In genomic region chr1:179012273-179012672, GRCm38 (mm10) we compare ENCODE assay signal across 7 mouse cellular contexts.
DNase-seq lines count a peak whose midpoint lies in the region; ATAC-seq and TF ChIP-seq lines count a peak whose summit lies in the region.

No protein-coding gene starts in this region.

- H3K4me1 ChIP-seq in limb, embryonic 10.5 days, result peaks cover 27% of the 10 kb centered on the region; the same call in 1 of the 2 replicates
- H3K4me1 ChIP-seq in stomach, postnatal 0 days (replicated peaks; ENCODE audit: control insufficient read depth, insufficient read depth), result no peaks in the 10 kb centered on the region

- 0 out of 2 replicates have a peak overlapping the region, but pooled peaks have one; percentile 16 for H3K27ac ChIP-seq in limb, embryonic 10.5 days
- H3K27ac ChIP-seq in stomach, postnatal 0 days (replicated peaks), result no peak overlapping the region

- ATAC-seq in stomach, postnatal 0 days (ENCODE audit: low FRiP score, low TSS enrichment), result no peak

- 92% methylated on average over 4 of the region's 4 CpGs for WGBS in limb, embryonic 10.5 days
- 71% methylated on average over 4 of the region's 4 CpGs for WGBS in stomach, postnatal 0 days

- H3K9ac ChIP-seq in stomach, postnatal 0 days (ENCODE audit: low read length), result no peak overlapping the region

- H3K4me3 ChIP-seq in limb, embryonic 10.5 days, result no peak overlapping the region
- H3K4me3 ChIP-seq in stomach, postnatal 0 days (ENCODE audit: low read depth, low read length), result no peak overlapping the region

- intact Hi-C loops in heart, postnatal 14 days (cut with DNase I), result no loop called here

- TF ChIP-seq CTCF in stomach, postnatal 0 days (IDR thresholded peaks at IDR 0.05; ENCODE audit: low read depth), result no peak

- H3K36me3 ChIP-seq in limb, embryonic 10.5 days, result no peaks in the 10 kb centered on the region
- H3K36me3 ChIP-seq in stomach, postnatal 0 days (ENCODE audit: control insufficient read depth, insufficient read depth, low read length), result no peaks in the 10 kb centered on the region

- no peak for TF ChIP-seq EP300 in stomach, postnatal 0 days (optimal IDR thresholded peaks at IDR 0.05)

- no peaks in the 10 kb centered on the region for H3K27me3 ChIP-seq in limb, embryonic 10.5 days (ENCODE audit: low read depth, poor library complexity, severe bottlenecking)
- no peaks in the 10 kb centered on the region for H3K27me3 ChIP-seq in stomach, postnatal 0 days (ENCODE audit: control insufficient read depth, insufficient read depth, low read length)

- no peaks in the 10 kb centered on the region for H3K9me3 ChIP-seq in limb, embryonic 10.5 days (replicated peaks)
- no peaks in the 10 kb centered on the region for H3K9me3 ChIP-seq in stomach, postnatal 0 days (ENCODE audit: control insufficient read depth, low read length)

- DNase-seq in 3134 (ENCODE audit: extremely low read depth, insufficient read length, low spot score) (peak; percentile 65), NIH3T3 (ENCODE audit: low read depth) (peak; percentile 66)
- peak; percentile 58 for DNase-seq in fibroblast of lung, adult 2 months (ENCODE audit: low read depth)
- DNase-seq in heart, postnatal 14 days, result peak; percentile 77 to 86
- DNase-seq in limb, embryonic 10.5 days (ENCODE audit: low spot score), result no peak
- no peak for DNase-seq in stomach, postnatal 0 days (ENCODE audit: low spot score)
- DNase-seq in spleen, adult 18-20 months, result no peak

- no peak overlapping the region for H3K4me2 ChIP-seq in stomach, postnatal 0 days (replicated peaks; ENCODE audit: low read depth)

Comparison
In these comparisons a context has a peak if more than half of its experiments do, and no peak if none do; other contexts are left out.
1. DNase-seq: peak in 3134 (single experiment), NIH3T3 (single experiment), fibroblast of lung, adult 2 months (single experiment) and heart, postnatal 14 days (2 of 2); none in limb, embryonic 10.5 days (single experiment), stomach, postnatal 0 days (single experiment) and spleen, adult 18-20 months (0 of 2).